Mouse (Mus musculus) heart, postnatal 36 days (tissue): ENCODE measurements around the gene Gm21800. TPM values are rescaled to one million over a fixed set of nuclear protein-coding genes. Genes with fewer than 3 reads are reported as not detected.
"Not testable (repeated sequence)": the region's sequence is repeated elsewhere in the genome, so short reads cannot be mapped to it uniquely, and the experiment has no call there.

Source experiments
- DNase-seq, 2 experiments: peaks; one replicate each; pipeline ENCODE4 v3.0.0; 2021 to 2022
- intact Hi-C: fragments of 180-260 bp; cut with DNase I; formaldehyde crosslinking; loops from one replicate; pipeline ENCODE4 v1.15.1; 2025
- total RNA-seq, 2 experiments: library from RNA; stranded (reverse); gene quantifications; 2 replicates each; pipeline ENCODE4 v1.2.3; 2021

Gm21800 gene
- total RNA-seq, result not detected

DNA sequence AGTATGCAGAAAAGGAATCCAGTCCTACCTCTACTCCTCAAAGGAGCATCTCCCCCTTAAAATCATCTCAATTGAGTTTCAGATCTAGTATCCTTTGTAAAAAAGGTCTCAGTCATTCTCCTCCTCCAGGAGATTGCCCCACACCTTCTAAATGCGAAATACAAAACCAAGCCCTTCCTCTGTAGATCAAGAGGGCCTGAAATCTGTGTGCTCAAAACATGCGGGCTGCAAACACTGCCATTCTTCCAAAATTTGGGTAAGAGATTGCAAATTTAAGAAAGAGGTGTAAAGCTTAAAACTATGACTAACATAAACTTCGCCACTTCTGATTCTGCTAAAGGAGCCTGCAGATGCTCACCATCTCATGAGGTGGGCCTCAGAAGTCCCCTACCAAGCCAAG lies at the start of gene Gm21800:
Gene Gm21800 (plus strand): TSS at position 301 of the 400 bp plus-strand sequence.
- DNase-seq, intact Hi-C loops: not testable (repeated sequence)
